Mouse (Mus musculus) thymus, postnatal 10 days (tissue): Measurements from ENCODE around the gene Rarres2.
A peak's percentile ranks its signal among the peaks of the same experiment; 100 is the strongest.
"Not testable (repeated sequence)": the region's sequence is repeated elsewhere in the genome, so short reads cannot be mapped to it uniquely, and the experiment has no call there.

Experiments used
- DNase-seq, 2 experiments: peaks; one replicate each; pipeline ENCODE4 v3.0.0; 2021; ENCODE audit warnings: low spot score in 2 of 2

Rarres2 gene

DNA sequence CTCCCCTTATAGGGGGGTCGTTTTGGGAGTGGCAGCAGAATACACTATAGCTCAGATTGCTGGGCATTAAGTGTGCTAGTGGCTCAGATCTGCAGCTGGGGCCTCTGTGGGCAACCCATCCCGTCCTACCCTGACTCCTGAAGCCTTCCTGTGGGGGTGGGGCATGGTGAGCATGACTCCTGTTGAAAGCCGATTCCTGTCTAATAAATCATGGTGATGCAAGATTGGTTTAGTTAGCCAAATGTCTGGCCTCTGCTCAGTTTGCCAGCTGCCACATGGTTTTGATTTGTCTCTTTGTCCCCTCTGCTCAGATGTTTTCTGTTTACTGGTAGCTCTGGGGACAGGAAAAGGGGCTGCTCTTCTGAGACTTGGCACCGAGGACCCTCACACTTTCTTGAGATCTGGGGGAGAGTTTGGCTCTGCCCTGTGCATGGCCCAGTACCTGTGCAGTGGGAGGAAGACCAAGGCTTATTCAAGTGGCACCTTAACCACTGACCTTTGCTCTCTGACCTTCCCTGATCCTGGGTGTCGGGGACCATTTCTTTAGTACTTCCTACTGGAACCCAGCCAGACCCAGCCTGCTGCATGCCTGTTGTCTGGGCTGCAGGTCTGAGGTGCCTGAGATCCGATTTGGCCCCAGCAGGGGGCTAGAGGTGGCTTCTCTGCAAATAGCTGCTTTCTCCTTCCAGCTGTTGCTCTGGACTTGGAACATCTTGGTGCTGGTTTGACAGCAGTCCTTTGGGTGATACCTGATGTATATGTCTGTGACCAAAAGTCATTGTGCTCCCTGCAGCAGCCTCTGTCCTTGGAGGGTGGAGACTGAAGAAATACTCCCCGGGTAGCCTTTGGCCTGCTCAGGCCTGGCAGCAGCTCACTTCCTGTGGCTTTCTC is 30.8 kb downstream of the Rarres2 start:
- DNase-seq: no peak

DNA sequence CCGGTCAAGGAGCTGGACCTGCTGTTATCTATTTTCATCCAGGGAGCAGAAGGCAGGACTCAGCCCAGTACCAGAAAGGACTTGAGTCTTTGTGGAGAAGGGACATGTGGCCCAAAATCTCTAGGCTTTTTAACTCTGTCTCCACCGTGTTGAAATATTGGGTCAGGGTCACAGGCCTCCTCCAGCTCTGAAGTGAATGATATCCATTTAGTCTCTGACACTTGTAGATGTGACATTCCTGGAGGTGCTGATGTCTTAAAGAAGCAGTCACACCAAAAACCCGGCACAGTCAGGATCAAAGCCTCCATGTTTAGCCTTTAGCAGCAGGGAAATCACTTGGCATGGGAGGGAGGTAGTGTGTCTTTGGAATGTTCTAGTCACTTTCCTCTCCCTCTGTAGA is 31.9 kb downstream of the Rarres2 start:
- no peak for DNase-seq

DNA sequence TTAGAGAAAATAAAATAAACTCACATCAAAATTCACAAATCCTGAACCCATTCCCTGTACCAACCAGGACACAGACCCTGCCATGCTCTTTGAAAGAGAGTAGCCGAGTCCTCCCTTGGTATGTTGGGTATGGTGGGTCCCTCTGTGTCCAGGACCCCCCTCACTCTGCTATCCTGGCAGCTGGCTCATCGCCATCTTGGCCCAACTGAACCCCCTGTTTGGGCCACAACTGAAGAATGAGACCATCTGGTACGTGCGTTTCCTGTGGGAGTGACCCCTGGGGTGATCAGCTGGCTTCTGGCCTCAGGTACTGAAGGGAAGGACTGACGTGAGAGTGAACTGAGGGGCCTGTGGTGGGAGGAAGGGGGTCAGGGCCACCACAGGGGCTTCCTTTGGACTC is 32.7 kb downstream of the Rarres2 start:
- no peak for DNase-seq

- DNase-seq: peak; percentile 29 to 82
These were observed 33.5 kb downstream of the Rarres2 start for GRCm38 (mm10) chr6:48538841-48539737.

DNA sequence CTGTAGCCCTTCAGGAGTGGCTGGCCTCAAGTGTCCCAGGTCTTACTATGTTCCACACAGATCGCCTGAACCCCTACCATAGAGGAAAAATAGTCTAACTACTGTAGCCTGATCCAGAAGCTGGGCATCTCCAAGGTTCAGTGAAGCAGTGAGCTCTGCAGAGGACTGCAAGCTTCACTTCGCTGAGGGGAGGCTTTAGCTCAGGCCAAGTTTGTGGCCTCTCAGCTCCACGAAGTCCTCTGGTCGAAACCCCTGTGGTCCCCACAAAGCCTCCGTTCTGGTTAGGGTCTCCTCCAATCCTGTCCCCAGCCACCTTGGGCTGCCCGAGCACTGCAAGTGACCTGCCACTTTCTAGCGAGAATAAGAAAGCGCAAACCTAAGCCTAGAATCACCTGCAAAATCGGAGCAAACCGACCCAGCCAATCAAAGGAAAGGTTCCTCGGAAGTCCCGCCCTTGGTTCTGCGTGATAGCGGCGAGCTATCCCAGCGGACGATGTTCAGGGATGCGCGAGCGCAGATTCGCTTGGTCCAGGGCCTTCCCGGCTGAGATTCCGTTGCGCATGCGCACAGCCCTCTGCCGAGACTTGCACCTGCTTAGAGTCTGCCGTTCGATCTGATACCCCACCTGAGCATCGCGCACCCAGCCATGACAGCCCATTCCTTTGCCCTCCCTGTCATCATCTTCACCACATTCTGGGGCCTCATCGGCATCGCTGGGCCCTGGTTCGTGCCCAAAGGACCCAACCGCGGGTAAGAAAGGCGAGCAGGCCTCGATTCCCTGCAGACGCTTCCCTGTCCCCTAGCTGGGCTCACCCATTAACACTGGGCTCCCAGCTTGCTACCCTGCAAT is 35.3 kb downstream of the Rarres2 start, which contains the start of gene Atp6v0e2:
Gene Atp6v0e2 (plus strand): TSS at position 511 of the 850 bp plus-strand sequence.
- DNase-seq: peak in 1 of 2 experiments; percentile 32

DNA sequence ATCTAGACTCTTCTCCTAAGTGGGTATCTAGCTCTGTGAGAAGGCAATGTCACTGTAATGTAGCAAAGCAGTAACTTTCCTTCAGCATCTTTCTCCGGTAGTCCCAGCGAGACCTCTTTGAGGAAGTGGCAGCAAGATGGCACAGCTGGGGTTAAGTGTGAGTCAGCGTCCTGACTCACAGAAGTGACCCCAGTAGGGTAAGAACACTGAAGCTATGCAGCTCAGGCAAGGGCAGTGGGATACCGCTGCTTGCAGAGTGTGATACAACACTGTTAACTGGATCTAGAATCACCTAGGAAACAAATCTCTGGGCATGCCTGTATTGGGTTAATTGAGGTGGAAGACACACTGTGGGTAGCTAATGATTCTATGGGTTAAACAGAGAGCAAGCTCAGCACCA is 36.5 kb downstream of the Rarres2 start:
- DNase-seq: no peak

DNA sequence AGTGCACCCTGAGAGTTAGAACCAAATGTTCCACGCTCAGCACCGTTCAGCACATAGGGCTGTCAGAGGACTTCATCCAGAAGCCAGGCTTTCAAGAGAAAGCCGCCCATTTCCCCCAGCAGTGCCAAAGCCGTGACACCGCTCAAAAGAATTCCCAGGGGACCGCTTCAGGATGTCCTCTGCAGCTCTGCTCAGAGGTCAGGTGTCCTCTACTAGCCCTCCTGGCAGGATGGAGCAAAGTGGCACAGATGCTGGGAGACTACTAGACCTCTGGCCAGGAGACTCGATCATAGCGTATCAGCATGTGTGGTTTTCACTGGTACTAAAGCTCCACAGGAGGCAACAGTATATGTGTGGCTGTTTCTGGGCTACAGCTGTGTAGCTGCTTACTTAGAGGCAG is 37.7 kb downstream of the Rarres2 start:
- no peak for DNase-seq

- DNase-seq: no peak
These were observed 39.1 kb downstream of the Rarres2 start for GRCm38 (mm10) chr6:48533475-48533874.

DNA sequence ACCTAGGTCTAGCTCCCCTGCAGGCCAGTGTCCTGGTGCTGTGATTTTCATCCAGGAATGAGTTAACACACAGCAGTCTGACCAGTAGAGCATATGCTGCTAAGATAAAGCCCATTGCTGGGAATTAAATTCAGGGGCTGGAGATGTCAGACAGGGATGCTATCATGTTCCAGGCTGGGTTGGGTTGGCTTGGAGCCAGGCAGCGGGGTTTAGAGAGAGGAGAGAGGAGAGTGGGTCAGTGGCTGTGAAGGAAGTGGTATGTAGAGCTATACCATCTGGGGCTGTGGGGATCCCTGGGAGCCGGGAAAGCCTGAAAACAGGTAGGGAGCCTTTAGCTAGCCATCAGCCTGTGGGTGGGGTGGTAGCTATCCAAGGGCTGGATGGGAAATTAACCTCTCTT is 41.7 kb downstream of the Rarres2 start:
- no peak for DNase-seq

- no peak for DNase-seq
These were observed 42.6 kb downstream of the Rarres2 start for GRCm38 (mm10) chr6:48529871-48530440.

DNA sequence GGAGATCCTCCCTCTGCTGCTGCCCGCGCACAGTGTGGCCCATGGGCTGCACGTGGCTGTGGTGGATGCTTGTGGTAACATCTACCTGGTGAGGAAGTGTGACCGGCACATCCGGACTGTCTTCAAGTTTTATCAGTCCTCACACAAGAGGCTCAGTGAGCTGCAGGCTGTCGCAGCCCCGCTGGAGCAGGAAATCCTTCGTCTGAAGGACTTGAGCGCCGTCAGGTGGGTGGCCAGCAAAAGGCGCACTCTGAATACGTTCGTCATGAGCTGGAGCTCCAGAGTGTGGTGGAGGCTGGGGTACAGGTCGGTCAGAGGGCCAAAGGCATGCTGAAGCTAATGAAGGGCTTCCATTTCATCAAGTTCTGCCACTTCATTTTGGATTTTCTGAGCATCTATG is 43.3 kb downstream of the Rarres2 start:
- DNase-seq: no peak

DNA sequence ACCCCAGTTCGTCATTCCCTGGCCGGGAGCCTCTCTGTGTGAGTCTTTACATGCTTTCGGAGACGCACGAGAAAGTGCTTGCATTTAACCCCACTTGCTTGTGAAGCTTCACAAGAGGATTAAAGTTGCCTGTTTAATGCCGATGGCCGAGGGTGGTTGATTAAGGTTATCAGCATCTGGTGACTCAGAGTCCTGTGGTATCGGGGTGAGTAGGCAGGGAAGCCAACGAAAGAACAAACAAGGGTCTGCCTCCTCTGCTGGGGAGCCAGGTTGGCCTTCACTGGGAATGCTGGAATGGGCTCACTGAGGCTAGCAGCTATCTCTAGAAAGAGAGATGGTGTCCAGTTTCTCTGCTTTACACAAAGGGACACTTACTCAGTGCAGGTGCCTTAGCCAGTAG is 44.7 kb downstream of the Rarres2 start:
- no peak for DNase-seq

DNA sequence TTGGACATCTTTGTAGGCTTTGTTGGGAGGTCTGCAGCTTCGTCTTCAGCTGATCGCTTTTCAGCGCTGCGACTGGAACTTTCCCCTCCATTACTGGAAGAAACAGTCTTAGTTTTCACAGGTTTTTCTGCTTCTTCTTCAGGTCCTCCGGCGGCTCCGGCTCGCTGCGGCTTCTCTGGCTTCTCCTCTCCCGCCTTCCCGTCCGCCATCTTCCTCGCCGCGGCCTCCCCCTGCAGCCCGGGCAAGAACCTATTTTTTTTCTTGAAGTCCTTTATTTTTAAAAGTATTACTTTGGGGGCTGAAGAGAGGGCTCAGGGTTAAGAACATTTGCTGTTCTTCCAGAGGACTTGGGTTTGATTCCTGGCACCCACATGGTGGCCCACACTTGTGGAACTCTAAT is 47.7 kb downstream of the Rarres2 start:
- DNase-seq: not testable (repeated sequence)
